Mouse (Mus musculus) liver, adult 2 months (tissue): ENCODE measurements around the gene Hal.

Experiments
- CTCF ChIP-seq: fragments of 200-500 bp; IDR thresholded peaks from 2 replicates; pipeline ENCODE4 v1.5.1; 2011; ENCODE audit warnings: low read depth, low read length, control low read depth
- POLR2A ChIP-seq: fragments of 200-500 bp; IDR thresholded peaks from 2 replicates; pipeline ENCODE4 v1.6.1; 2011; ENCODE audit warnings: low read length, control low read depth; ENCODE audit not compliant: insufficient read depth; ENCODE audit errors: extremely low read depth

- no peak for TF ChIP-seq CTCF
- no peak for TF ChIP-seq POLR2A
These were observed 25.7 kb upstream of the Hal start for GRCm38 (mm10) chr10:93462692-93463382.
